Mouse (Mus musculus) limb, embryonic 15.5 days (tissue): Measurements from ENCODE around the gene Sos2. TPM values are rescaled to one million over a fixed set of nuclear protein-coding genes. Genes with fewer than 3 reads are reported as not detected.
"Not testable (repeated sequence)": the region's sequence is repeated elsewhere in the genome, so short reads cannot be mapped to it uniquely, and the experiment has no call there.

Source experiments
- ATAC-seq: fragments of 200-750 bp; cut with Nextera tagmentation; 2 replicates; pipeline ENCODE4 v1.8.0; 2017; ENCODE audit warnings: low read depth, moderate TSS enrichment; ENCODE audit not compliant: insufficient number of reproducible peaks, low FRiP score, low TSS enrichment
- H3K27ac ChIP-seq: fragments of 300-500 bp; sonication (generic); 2 replicates; pipeline ENCODE4 v1.5.1; 2015; ENCODE audit warnings: moderate library complexity, mild to moderate bottlenecking, inconsistent platforms
- H3K27me3 ChIP-seq: fragments of 300-500 bp; sonication (generic); 2 replicates; pipeline ENCODE4 v1.6.1; 2015; ENCODE audit warnings: inconsistent platforms
- H3K36me3 ChIP-seq: fragments of 300-500 bp; sonication (generic); 2 replicates; pipeline ENCODE4 v1.6.1; 2015; ENCODE audit warnings: inconsistent platforms
- H3K4me1 ChIP-seq: fragments of 300-500 bp; sonication (generic); 2 replicates; pipeline ENCODE4 v1.6.1; 2015; ENCODE audit warnings: inconsistent platforms
- H3K4me2 ChIP-seq: fragments of 300-500 bp; sonication (generic); 2 replicates; pipeline ENCODE4 v1.6.1; 2015; ENCODE audit warnings: mild to moderate bottlenecking, inconsistent platforms
- H3K4me3 ChIP-seq: fragments of 300-500 bp; sonication (generic); 2 replicates; pipeline ENCODE4 v1.5.1; 2015; ENCODE audit warnings: mild to moderate bottlenecking, inconsistent platforms
- H3K9ac ChIP-seq: fragments of 300-500 bp; sonication (generic); 2 replicates; pipeline ENCODE4 v1.6.1; 2015; ENCODE audit warnings: inconsistent platforms
- H3K9me3 ChIP-seq: fragments of 300-500 bp; sonication (generic); 2 replicates; pipeline ENCODE4 v1.6.1; 2016; ENCODE audit warnings: inconsistent platforms
- WGBS: fragments of 180-500 bp; shearing (Covaris S2); methylation state at CpG from one replicate; pipeline ENCODE4 v1.1.7; 2015; 5-methylcytosine and 5-hydroxymethylcytosine counted together
- polyA plus RNA-seq: library from polyadenylated mRNA; unstranded; fragments of >200 nt; fragmentation: Nextera tagmentation; extraction: Ambion mirVana; gene quantifications from 2 replicates; pipeline ENCODE4 v1.2.1, GENCODE M21; 2015

The Sos2 gene
- polyA plus RNA-seq, 1 experiment from 2014 or later = 10.1 TPM

DNA sequence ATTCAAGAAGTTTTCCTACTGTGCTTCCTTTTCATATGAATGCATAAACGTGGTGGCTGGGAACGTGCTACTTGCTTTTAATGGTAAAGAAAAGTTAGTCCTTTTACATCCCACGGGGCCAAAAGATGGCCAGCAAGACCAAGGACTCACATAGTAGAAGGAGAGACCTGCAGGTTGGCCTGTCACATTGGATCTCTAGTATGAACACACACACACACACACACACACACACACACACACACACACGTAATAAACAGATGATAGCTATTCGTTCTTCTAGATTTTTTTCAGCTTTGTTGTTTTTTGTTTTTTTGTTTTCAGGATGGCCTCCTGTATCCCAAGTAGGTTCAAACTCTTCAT, 98.4 kb downstream of the Sos2 start:
- peak overlapping the region; percentile 52 for H3K4me2 ChIP-seq
- peaks cover 41% of the 10 kb centered on the region for H3K36me3 ChIP-seq
- H3K27me3 ChIP-seq = no peaks in the 10 kb centered on the region
- H3K4me1 ChIP-seq = peaks cover 8% of the 10 kb centered on the region
- peak overlapping the region; percentile 74; the same call in 1 of the 2 replicates for H3K9ac ChIP-seq
- WGBS = 48% methylated on average over 5 of the region's 5 CpGs
- H3K27ac ChIP-seq = peak overlapping the region; percentile 78
- H3K4me3 ChIP-seq = peak overlapping the region; percentile 68
- ATAC-seq = no peak
- H3K9me3 ChIP-seq = no peaks in the 10 kb centered on the region

DNA sequence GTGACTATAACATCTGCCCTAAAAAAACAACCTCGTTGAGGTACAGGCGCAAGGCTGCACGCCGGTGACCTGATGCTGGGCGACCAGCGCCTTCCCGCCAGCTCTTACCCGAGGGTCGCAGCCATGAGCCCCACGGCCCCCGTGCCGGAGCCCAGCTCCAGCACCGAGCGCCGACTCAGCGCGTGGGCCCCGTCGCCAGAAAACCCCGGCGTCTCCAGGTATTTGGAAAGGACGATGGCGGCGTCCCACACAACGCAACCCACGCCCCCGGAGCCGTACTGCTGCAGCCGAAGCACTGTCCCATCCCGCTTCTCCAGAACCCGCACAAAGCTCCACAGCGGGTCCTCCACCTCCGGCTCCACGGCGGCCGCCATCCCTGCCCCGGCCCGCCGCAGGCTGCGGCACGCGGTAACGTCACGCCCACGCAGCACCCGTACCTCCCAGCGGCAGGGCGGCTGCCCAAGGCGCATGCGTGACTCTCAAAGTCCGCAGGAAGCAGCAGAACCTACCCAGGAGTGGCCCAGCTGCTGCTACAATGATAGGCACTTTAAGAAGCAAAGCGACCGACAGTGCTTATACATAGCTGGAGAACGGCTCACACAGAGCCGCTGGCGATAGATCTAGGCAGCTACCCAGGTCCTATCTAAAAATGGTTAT, 98.9 kb downstream of the Sos2 start, which contains the start of gene Vcpkmt:
Vcpkmt (minus strand) TSS at position 416 of the 657 bp plus-strand sequence.
- peaks cover 8% of the 10 kb centered on the region for H3K4me1 ChIP-seq
- under 1% methylated on average over 56 of the region's 56 CpGs for WGBS
- H3K9ac ChIP-seq = peak within 1 kb of the TSS; percentile 74
- peaks cover 41% of the 10 kb centered on the region for H3K36me3 ChIP-seq
- H3K4me2 ChIP-seq = peak within 1 kb of the TSS; percentile 52
- no peaks in the 10 kb centered on the region for H3K9me3 ChIP-seq
- peak; percentile 91 for ATAC-seq
- peak within 1 kb of the TSS; percentile 78 for H3K27ac ChIP-seq
- H3K4me3 ChIP-seq = peak within 1 kb of the TSS; percentile 68
- no peaks in the 10 kb centered on the region for H3K27me3 ChIP-seq

DNA sequence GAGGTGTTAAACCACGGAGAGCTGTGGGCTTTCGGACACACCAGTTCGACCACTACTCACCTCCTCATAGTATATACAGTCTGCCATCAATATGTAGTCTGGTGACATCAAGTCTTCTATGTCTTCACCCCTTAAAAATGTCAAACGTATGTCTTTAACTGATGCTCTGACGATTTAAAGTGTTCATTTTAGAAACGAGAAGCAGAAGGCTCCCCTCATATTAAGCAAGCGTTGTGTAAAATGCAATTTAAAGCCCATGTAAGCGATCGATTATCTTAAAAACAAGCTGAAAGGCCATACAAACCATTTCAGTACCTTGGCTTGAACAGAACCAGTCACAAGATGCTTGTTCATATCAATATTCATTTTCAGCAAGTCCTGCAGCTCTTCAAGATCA, 99.4 kb downstream of the Sos2 start:
- Histone ChIP-seq H3K27ac (peak overlapping the region; percentile 78), H3K9ac (peak overlapping the region; percentile 74), H3K4me2 (peak overlapping the region; percentile 52), H3K27me3 (no peaks in the 10 kb centered on the region), H3K4me3 (peak overlapping the region; percentile 68), H3K36me3 (peaks cover 46% of the 10 kb centered on the region), H3K9me3 (no peaks in the 10 kb centered on the region), H3K4me1 (peaks cover 8% of the 10 kb centered on the region)
- WGBS = 16% methylated on average over 9 of the region's 9 CpGs
- ATAC-seq = no peak

DNA sequence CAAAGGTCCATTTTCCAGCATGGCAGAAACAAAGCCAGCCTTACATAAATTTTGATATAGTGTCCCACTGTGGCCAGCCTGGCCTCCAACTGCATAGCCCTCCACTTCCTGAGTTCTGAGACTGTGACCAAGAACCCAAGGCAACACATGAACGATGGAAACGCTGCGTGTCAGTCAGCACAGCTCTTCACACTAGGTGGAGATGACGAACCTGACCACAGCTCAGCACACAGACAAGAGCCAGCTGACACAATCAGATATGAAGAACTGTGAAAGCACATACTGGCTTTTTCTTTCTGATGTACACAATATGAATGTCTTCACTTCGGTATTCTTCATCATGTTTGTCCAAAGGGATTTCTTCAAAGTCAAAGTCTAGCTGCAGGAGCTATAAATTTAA, 102.0 kb downstream of the Sos2 start:
- Histone ChIP-seq H3K4me3 (no peak overlapping the region), H3K27ac (no peak overlapping the region), H3K27me3 (no peaks in the 10 kb centered on the region), H3K4me1 (peaks cover 12% of the 10 kb centered on the region), H3K9ac (no peak overlapping the region), H3K36me3 (peaks cover 38% of the 10 kb centered on the region), H3K9me3 (no peaks in the 10 kb centered on the region), H3K4me2 (no peak overlapping the region)
- WGBS = 92% methylated on average over 5 of the region's 5 CpGs
- ATAC-seq = no peak

DNA sequence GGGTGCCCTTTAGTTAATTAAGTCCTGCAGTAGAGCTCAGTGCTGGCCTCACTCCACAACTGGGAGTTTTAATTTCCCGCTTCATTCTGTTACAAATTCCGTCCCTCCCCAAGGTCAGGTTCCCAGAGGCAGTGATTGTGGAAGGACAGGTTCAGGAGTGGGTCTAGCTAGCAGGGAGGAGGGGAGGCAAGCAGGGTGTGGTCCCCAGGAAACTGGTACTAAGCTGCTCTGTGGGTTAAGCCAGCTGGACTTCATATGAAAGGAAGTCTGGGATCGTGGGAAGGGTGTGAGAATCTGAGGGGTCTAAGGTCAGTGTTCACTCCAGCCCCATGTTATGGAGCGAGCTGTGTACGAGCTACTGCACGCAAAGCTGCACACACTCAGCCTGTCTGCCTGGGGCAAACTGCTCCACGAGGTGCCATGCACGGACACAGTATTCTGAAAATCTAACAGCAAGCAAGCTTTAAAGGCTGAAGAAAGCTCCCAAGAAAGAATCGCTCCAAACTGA, 105.5 kb downstream of the Sos2 start:
- peaks cover 35% of the 10 kb centered on the region for H3K36me3 ChIP-seq

DNA sequence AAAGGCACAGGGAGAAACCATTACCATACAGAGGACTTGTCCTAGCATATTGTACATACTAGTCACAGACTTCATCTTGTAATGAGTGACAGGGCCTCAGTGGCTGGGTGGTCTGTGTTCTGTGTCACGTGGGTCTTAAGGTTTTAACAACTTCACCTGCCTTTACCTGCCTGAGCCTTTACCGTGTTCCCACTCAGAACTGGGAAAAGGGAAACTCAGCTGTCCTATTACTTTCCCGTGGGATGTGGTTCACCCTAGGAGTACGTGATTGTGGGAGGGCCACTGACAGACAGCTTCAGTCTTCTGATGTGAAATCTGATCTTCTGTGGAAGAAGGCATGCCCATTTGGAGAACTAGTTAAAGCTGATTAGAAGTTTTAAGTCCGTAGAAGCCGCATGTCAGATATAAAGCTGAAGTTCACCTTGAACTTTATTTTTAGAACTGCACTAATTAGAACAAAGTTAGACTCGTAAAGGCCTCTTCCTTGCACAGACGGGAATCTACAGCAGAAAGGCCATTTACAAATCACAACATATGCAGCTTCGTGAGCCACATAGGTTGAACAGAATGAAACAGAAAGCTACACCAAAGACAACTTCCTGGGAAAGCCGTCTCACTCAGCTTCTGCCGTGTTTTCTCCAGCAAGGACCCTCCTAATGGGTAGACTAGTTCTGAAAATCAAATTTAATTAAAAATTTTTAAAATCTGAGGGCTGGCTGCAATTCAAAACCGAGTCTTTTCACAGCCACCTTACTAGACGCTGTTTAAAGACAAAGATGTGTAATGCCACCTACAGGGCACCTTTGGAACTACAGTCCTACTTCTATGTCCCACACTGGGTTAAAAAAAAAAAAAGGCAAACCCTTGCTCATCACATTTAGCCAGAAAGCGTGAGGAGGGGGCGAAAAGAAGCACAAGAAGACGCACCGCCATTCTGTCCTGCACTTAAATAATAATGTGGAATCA, 107.5 kb downstream of the Sos2 start:
- H3K4me3 ChIP-seq = peak overlapping the region; percentile 36
- peak; percentile 66; the same call in 1 of the 2 replicates for ATAC-seq
- H3K27ac ChIP-seq = peak overlapping the region; percentile 65
- peak overlapping the region; percentile 43 for H3K4me2 ChIP-seq
- H3K36me3 ChIP-seq = peaks cover 28% of the 10 kb centered on the region
- H3K9ac ChIP-seq = no peak overlapping the region
- H3K27me3 ChIP-seq = no peaks in the 10 kb centered on the region
- 9% methylated on average over 17 of the region's 17 CpGs for WGBS
- no peaks in the 10 kb centered on the region for H3K9me3 ChIP-seq
- peaks cover 12% of the 10 kb centered on the region for H3K4me1 ChIP-seq

More for the DNA sequence above, 105.5 kb downstream of the Sos2 start:
- Histone ChIP-seq H3K9ac (no peak overlapping the region), H3K4me1 (peaks cover 12% of the 10 kb centered on the region), H3K9me3 (no peaks in the 10 kb centered on the region), H3K4me2 (no peak overlapping the region), H3K27me3 (no peaks in the 10 kb centered on the region), H3K4me3 (no peak overlapping the region), H3K27ac (peak overlapping the region; percentile 40)
- WGBS = 75% methylated on average over 9 of the region's 9 CpGs
- ATAC-seq = no peak

DNA sequence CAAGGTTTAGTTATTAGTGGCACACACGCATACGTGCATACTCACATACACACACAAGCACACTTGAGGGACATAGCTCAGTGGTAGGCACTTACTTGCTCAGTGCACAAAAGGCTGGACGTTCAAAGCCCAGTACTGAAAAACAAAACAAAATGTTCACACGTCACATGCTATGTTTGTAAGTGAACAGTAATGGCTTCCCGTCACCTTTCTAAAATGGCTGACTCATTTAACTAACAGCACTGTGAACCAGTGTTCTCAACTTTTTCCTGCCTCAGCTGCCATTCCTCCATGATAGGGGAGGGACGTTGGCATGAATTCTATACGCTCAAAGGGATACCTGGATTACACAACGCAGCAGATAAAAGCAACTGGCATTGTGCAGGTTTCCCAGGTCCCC, 108.4 kb downstream of the Sos2 start:
- Histone ChIP-seq H3K36me3 (peaks cover 20% of the 10 kb centered on the region), H3K9me3 (no peaks in the 10 kb centered on the region), H3K4me1 (peaks cover 12% of the 10 kb centered on the region), H3K4me2 (no peak overlapping the region), H3K4me3 (no peak overlapping the region), H3K9ac (no peak overlapping the region), H3K27ac (peak overlapping the region; percentile 65), H3K27me3 (no peaks in the 10 kb centered on the region)
- ATAC-seq = no peak
- 91% methylated on average over 8 of the region's 8 CpGs for WGBS

DNA sequence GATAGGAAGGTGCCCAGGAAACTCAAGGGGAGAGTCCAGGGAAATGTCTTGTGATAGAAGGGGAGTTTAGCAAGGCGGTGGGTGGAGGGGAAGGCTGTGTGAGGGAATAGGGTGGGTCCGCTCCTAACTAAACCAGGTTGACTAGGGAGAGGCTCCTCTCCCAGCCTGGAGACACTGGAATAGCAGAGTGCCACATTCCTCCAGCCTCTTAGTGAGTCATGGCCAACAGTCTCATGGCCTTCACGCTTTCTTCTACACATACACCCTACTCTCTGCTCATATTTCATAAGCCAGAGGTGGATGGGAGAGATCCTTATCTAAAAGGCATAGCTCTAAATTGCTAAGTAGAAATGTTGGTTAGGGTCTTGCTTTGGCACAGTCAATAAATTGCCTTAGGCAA, 111.7 kb downstream of the Sos2 start:
- Histone ChIP-seq H3K36me3 (no peaks in the 10 kb centered on the region), H3K4me3 (no peak overlapping the region), H3K4me2 (no peak overlapping the region), H3K4me1 (peaks cover 11% of the 10 kb centered on the region), H3K27me3 (no peaks in the 10 kb centered on the region), H3K9me3 (no peaks in the 10 kb centered on the region), H3K9ac (no peak overlapping the region), H3K27ac (no peak overlapping the region)
- WGBS = 83% methylated on average over 3 of the region's 3 CpGs
- no peak for ATAC-seq

DNA sequence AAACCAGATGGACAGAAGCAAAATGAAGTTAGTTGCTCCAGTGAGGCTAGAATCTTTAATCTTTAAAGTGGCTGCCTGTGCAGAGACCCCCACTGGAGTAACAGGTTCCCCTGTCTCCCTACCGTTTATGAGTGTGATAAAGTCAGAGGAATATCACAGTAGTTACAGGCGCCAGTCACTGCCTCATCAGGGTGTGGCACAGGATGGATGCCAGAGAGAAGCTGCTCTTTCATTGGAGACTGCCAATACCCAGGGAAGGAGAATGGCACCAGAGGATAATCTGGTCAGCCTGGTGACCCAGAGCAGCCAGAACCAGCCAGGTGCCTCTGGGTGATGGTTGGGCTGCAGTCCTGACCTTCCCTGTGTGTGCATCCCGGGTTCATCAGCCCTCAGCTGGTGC, 113.4 kb downstream of the Sos2 start:
- Histone ChIP-seq H3K4me3 (no peak overlapping the region), H3K9ac (no peak overlapping the region), H3K27me3 (no peaks in the 10 kb centered on the region), H3K9me3 (no peaks in the 10 kb centered on the region), H3K36me3 (no peaks in the 10 kb centered on the region), H3K4me1 (no peaks in the 10 kb centered on the region), H3K4me2 (no peak overlapping the region), H3K27ac (no peak overlapping the region)
- no peak for ATAC-seq
- WGBS = 59% methylated on average over 3 of the region's 3 CpGs

DNA sequence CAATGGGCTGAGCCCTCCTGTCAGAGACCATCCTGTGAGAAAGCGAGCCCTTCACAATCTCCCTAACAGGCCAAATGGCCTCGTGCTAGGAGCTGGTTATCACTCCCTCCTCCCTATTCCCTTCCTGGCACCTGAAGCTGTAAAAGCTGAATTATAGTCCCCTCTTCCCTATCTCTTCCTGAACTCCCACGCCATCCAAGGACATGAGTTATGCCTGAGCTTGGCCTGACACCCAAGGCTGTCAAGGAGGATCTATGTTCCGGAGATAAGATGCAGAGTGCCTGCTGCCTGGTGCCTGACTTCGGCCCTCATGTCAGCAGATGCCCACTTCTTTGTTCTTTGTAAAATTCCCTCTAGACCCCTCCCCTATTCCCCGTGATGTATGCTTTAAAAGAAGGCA, 120.6 kb downstream of the Sos2 start:
- not testable (repeated sequence) for H3K9me3 ChIP-seq, H3K4me2 ChIP-seq, H3K36me3 ChIP-seq, H3K9ac ChIP-seq, ATAC-seq, H3K4me1 ChIP-seq, H3K4me3 ChIP-seq, H3K27me3 ChIP-seq, H3K27ac ChIP-seq
- 81% methylated on average over 6 of the region's 6 CpGs for WGBS

DNA sequence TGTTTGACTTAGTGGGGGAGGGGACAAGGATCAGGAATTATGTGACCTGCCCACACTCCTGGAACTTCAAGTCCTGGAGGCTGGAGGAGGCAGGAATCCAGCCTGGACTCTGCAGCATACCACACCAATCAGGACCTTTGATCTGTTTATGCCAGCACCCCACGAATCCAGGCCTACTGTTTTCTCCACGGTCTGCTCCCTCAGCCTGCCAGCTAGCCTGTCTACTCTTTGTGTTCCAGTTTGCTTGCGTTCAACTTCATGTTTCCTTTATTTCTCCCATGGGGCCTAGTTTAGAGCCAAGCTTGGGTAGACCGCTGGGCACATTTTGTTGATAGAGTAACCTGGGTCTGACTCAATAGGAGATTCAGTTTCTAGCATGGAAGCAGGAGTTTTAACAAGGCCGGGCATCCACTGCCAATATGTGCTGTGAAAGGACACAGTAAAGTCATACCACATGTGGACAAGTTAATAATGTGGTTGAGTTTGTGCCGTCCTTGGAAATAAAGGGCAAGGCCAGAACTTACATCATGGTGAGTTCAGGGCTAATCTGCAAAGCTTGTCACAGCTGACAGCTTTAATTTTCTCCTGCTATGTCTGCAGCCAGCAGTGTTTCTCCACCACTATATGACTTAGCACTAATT, 125.3 kb downstream of the Sos2 start:
- ATAC-seq = peak; percentile 35; the same call in 1 of the 2 replicates
- H3K4me3 ChIP-seq = no peak overlapping the region
- H3K27me3 ChIP-seq = no peaks in the 10 kb centered on the region
- H3K9ac ChIP-seq = no peak overlapping the region
- H3K9me3 ChIP-seq = no peaks in the 10 kb centered on the region
- H3K4me1 ChIP-seq = peaks cover 12% of the 10 kb centered on the region
- H3K27ac ChIP-seq = peak overlapping the region; percentile 77
- WGBS = 27% methylated on average over 6 of the region's 6 CpGs
- H3K4me2 ChIP-seq = no peak overlapping the region
- H3K36me3 ChIP-seq = no peaks in the 10 kb centered on the region
